Mouse (Mus musculus) thymus, adult 2 months (tissue): ENCODE measurements around the gene Mark2. TPM values are rescaled to one million over a fixed set of nuclear protein-coding genes. Genes with fewer than 3 reads are reported as not detected.
A peak's percentile ranks its signal among the peaks of the same experiment; 100 is the strongest.

Source experiments
- DNase-seq: peaks from one replicate; pipeline ENCODE4 v3.0.0; 2021
- H3K27ac ChIP-seq: fragments of 200-500 bp; 2 replicates; pipeline ENCODE4 v1.5.1; 2012; ENCODE audit warnings: low read length, control low read depth; ENCODE audit not compliant: control insufficient read depth, insufficient read depth
- H3K27me3 ChIP-seq: fragments of 200-500 bp; 2 replicates; pipeline ENCODE4 v1.6.1; 2012; ENCODE audit warnings: mild to moderate bottlenecking, low read length, moderate library complexity, mixed read lengths; ENCODE audit not compliant: control insufficient read depth, insufficient read depth
- H3K36me3 ChIP-seq: fragments of 200-500 bp; 2 replicates; pipeline ENCODE4 v1.6.1; 2012; ENCODE audit warnings: mild to moderate bottlenecking, low read length, moderate library complexity; ENCODE audit not compliant: control insufficient read depth, insufficient read depth
- H3K4me1 ChIP-seq: fragments of 200-500 bp; replicated peaks from 2 replicates; pipeline ENCODE4 v1.6.1; 2012; ENCODE audit warnings: low read length; ENCODE audit not compliant: control insufficient read depth, insufficient read depth
- H3K4me3 ChIP-seq: fragments of 200-500 bp; 2 replicates; pipeline ENCODE4 v1.5.1; 2012; ENCODE audit warnings: mild to moderate bottlenecking, low read length, control low read depth, moderate library complexity; ENCODE audit not compliant: control insufficient read depth, insufficient read depth
- CTCF ChIP-seq: fragments of 200-500 bp; IDR thresholded peaks from 2 replicates; pipeline ENCODE4 v1.5.1; 2012; ENCODE audit warnings: mild to moderate bottlenecking, control low read depth, low read length, moderate library complexity, borderline replicate concordance; ENCODE audit not compliant: control insufficient read depth, poor library complexity, insufficient read depth; ENCODE audit errors: extremely low read depth
- POLR2A ChIP-seq: fragments of 200-500 bp; IDR thresholded peaks from 2 replicates; pipeline ENCODE4 v1.6.1; 2012; ENCODE audit warnings: mild to moderate bottlenecking, low read length, control low read depth, moderate library complexity; ENCODE audit not compliant: control insufficient read depth, poor library complexity, insufficient read depth; ENCODE audit errors: extremely low read depth
- WGBS: fragments of 180-500 bp; shearing (Covaris S2); methylation state at CpG from one replicate; pipeline ENCODE4 v1.1.7; 2018; 5-methylcytosine and 5-hydroxymethylcytosine counted together
- polyA plus RNA-seq: library from polyadenylated mRNA; depleted of rRNA; stranded (reverse); fragments of >200 nt; gene quantifications from 2 replicates; pipeline ENCODE4 v1.2.3, GENCODE M21; 2012

The Mark2 gene
- polyA plus RNA-seq, 1 experiment, result 189 TPM

- Histone ChIP-seq H3K36me3 (no peaks in the 10 kb centered on the region), H3K27me3 (no peaks in the 10 kb centered on the region), H3K27ac (no peak overlapping the region), H3K4me3 (no peak overlapping the region), H3K4me1 (peaks cover 28% of the 10 kb centered on the region)
- TF ChIP-seq POLR2A, result no peak
- TF ChIP-seq CTCF, result no peak
- 75% methylated on average over 4 of the region's 4 CpGs for WGBS
- DNase-seq, result no peak
Measured at GRCm38 (mm10) chr19:7315587-7315984, 26.1 kb downstream of the Mark2 start.

DNA sequence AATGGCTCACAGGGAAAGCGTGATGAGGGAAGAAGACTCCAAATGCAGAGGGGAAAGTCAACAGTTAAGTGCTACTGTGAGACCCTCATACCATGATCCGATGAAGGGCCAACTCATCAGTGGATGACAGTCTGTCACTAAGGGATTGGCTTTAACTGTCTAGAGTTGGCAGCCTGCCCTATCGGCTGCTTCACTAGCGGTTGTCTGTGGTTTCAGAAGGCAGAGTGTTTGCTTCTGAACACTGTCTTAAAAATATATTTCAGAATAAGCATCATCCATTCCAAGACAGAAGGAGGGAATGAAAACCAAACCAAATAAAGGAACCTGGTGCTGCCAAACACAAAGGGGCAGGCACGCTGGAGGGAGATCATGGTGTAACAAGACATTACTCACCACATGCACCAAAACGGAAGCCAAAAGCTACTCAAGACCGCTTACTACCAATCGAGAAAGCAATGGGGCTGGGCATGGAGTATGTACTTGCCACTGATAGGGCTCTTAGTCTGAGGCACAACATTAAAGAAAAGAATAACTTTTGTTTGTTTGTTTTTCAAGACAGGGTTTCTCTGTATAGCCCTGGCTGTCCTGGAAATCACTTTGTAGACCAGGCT lies 26.6 kb downstream of the Mark2 start:
- Histone ChIP-seq H3K27ac (no peak overlapping the region), H3K36me3 (no peaks in the 10 kb centered on the region), H3K27me3 (no peaks in the 10 kb centered on the region), H3K4me3 (no peak overlapping the region), H3K4me1 (peaks cover 29% of the 10 kb centered on the region)
- DNase-seq, result no peak
- WGBS, result 22% methylated on average over 8 of the region's 8 CpGs
- TF ChIP-seq CTCF, result no peak
- no peak for TF ChIP-seq POLR2A

DNA sequence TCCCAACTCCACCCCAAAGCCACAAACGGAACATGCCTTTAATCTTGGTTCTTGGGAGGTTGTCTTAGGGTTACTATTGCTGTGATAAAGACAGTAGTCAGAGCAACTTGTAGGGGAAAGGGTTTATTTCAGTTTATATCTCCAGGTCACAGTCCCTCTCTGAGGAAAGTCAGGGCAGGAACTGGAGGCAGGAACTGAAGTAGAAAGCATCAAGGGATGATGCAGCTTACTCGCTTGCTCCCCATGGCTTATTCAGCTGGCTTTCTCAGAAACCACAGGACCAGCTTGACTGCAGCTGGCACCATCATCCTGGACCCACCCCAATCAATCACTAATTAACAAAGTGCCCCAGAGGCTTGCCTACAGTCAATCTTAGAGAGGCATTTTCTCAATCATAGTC lies 28.0 kb downstream of the Mark2 start:
- WGBS, result 69% methylated on average over 2 of the region's 2 CpGs
- H3K4me3 ChIP-seq, result no peak overlapping the region
- peaks cover 29% of the 10 kb centered on the region for H3K4me1 ChIP-seq
- H3K27ac ChIP-seq, result no peak overlapping the region
- no peak for TF ChIP-seq CTCF
- TF ChIP-seq POLR2A, result no peak
- H3K36me3 ChIP-seq, result no peaks in the 10 kb centered on the region
- H3K27me3 ChIP-seq, result no peaks in the 10 kb centered on the region
- DNase-seq, result no peak

DNA sequence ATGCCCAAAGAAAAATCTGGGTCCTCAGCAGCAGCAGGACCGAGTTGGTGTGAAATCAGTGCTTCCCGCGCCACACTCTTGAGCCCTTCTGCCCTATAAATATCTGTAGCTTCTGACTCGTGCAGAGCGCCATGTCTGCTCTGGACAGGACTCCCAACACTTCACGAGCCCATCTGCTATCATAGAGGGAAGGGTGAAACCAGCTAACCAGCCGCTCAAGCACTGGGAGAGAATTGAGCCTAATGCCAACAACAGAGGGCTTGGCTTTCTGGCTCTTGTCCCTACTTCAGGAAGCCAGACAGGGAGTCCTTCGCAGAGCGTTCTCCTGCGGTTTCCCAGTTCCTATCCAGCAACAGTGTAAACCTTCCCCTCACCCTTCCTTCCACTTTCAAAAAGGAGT lies 30.4 kb downstream of the Mark2 start:
- Histone ChIP-seq H3K4me1 (peaks cover 38% of the 10 kb centered on the region), H3K4me3 (no peak overlapping the region), H3K36me3 (no peaks in the 10 kb centered on the region), H3K27ac (peak overlapping the region; percentile 40; the same call in 1 of the 2 replicates), H3K27me3 (no peaks in the 10 kb centered on the region)
- TF ChIP-seq CTCF (no peak), POLR2A (no peak)
- WGBS, result 70% methylated on average over 10 of the region's 10 CpGs
- no peak for DNase-seq

DNA sequence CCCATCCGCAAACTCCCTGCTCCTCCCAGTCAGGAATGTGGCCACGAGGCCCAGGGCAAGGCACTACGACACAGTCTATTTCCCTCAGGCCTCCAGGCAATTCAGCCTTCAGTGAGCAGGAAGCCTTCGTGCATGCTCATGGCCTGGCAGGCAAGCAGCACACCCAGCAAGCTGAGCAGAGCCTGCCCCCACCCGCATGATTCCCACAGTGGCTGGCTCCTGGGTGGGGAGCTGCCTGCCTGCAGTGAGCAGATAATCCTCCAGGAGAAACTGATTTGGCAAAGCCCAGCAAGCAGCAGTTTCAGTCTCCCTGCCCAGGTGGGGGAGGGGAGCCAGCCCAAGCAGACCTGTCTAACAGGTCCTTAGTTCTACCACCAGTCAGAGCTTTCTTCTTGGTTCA lies 31.0 kb downstream of the Mark2 start:
- DNase-seq, result no peak
- peaks cover 36% of the 10 kb centered on the region for H3K4me1 ChIP-seq
- H3K27me3 ChIP-seq, result no peaks in the 10 kb centered on the region
- H3K36me3 ChIP-seq, result no peaks in the 10 kb centered on the region
- no peak overlapping the region for H3K4me3 ChIP-seq
- 79% methylated on average over 5 of the region's 5 CpGs for WGBS
- H3K27ac ChIP-seq, result no peak overlapping the region
- TF ChIP-seq CTCF, result no peak

DNA sequence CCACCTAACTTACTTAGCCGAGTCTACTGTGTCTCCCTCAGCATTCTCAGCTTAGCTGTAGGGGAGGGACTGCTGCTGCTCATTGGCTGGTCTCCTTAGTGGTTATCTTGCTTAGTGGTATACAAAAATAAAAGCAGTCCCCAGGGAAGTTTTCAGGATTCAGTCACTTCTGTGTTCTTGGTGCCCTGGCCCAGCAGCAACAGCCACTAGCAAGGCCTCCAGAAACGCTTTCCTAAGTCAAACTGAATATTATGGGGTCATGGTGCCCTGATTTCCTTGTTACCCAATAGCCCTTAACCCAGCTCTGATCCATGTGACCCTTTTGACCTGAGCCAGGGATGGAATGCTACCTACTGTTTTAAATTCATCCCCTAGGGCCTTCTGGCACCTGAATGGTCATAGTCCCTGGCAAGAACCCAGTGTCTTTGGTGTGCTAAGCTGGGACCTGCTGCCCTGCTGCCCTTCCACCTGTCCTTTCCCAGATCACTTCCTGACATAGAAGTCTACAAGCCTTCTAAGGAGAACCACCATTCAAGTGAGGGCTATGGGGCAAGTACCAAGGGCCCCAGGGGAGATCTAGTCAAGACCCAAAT lies 31.8 kb downstream of the Mark2 start:
- Histone ChIP-seq H3K4me3 (no peak overlapping the region), H3K27me3 (no peaks in the 10 kb centered on the region), H3K36me3 (no peaks in the 10 kb centered on the region), H3K27ac (no peak overlapping the region), H3K4me1 (peaks cover 29% of the 10 kb centered on the region)
- no peak for TF ChIP-seq CTCF
- TF ChIP-seq POLR2A, result no peak
- 92% methylated on average over 2 of the region's 2 CpGs for WGBS
- no peak for DNase-seq

GRCm38 (mm10) chr19:7307995-7308770 lies 33.5 kb downstream of the Mark2 start:
- DNase-seq, result no peak
- Histone ChIP-seq H3K27ac (no peak overlapping the region), H3K27me3 (no peaks in the 10 kb centered on the region), H3K4me1 (peaks cover 23% of the 10 kb centered on the region), H3K36me3 (no peaks in the 10 kb centered on the region), H3K4me3 (no peak overlapping the region)
- TF ChIP-seq POLR2A (no peak), CTCF (no peak)
- 49% methylated on average over 8 of the region's 8 CpGs for WGBS
